Comparison of ENCODE assay signal across 8 mouse cellular contexts in the genomic region with DNA sequence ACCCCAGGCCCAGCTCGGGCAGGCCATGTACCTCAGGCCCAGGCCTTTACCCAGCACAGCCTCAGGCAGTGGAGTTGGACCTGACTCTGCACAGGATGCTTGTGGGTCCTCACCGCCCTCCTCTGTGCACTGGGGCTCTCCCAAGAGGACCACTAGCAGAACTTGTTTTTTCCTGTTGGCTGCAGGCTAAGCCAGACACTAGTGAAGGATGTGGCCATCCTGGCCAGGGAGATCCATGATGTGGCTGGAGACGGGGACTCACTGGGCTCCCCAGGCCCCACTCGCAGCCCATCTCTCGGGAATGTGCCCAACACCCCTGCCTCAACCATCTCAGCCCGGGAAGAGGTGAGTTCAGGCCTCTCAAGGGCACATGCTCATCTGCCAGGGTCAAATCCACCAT. TPM values are rescaled to one million over a fixed set of nuclear protein-coding genes. Genes with fewer than 3 reads are reported as not detected.
DNase-seq lines count a peak whose midpoint lies in the region; ATAC-seq and TF ChIP-seq lines count a peak whose summit lies in the region.

No protein-coding gene starts in this region.

- H3K4me1 ChIP-seq in lung, embryonic 16.5 days (replicated peaks; ENCODE audit: control insufficient read depth, insufficient read depth, low read length) = peaks cover 5% of the 10 kb centered on the region; the same call in 1 of the 2 replicates
- peaks cover 30% of the 10 kb centered on the region for H3K4me1 ChIP-seq in hindbrain, embryonic 13.5 days (replicated peaks)
- peaks cover 24% of the 10 kb centered on the region for H3K4me1 ChIP-seq in olfactory bulb, adult 2 months (ENCODE audit: control insufficient read depth, insufficient read depth, low read length)

- H3K27ac ChIP-seq in lung, embryonic 16.5 days (ENCODE audit: low read length) = no peak overlapping the region
- peak overlapping the region; percentile 52 for H3K27ac ChIP-seq in hindbrain, embryonic 13.5 days
- peak overlapping the region; percentile 32 for H3K27ac ChIP-seq in olfactory bulb, adult 2 months (ENCODE audit: insufficient read depth, low read depth, low read length)

- H3K36me3 ChIP-seq in lung, embryonic 16.5 days (ENCODE audit: control insufficient read depth, insufficient read depth, low read length) = peaks cover 14% of the 10 kb centered on the region
- peaks cover 73% of the 10 kb centered on the region for H3K36me3 ChIP-seq in hindbrain, embryonic 13.5 days

- H3K4me2 ChIP-seq in lung, embryonic 16.5 days (ENCODE audit: low read depth, low read length) = no peak overlapping the region
- H3K4me2 ChIP-seq in hindbrain, embryonic 13.5 days = no peak overlapping the region

- no peak for TF ChIP-seq CTCF in olfactory bulb, adult 2 months (IDR thresholded peaks at IDR 0.05; ENCODE audit: insufficient read depth, low read depth, low read length)

- H3K9me3 ChIP-seq in lung, embryonic 16.5 days (ENCODE audit: control insufficient read depth, low read length) = no peaks in the 10 kb centered on the region
- no peaks in the 10 kb centered on the region for H3K9me3 ChIP-seq in hindbrain, embryonic 13.5 days

- H3K9ac ChIP-seq in lung, embryonic 16.5 days (ENCODE audit: low read length) = peak overlapping the region; percentile 48; the same call in 1 of the 2 replicates
- H3K9ac ChIP-seq in hindbrain, embryonic 13.5 days = peak overlapping the region; percentile 60

- peak; percentile 9; the same call in 1 of the 2 replicates for ATAC-seq in lung, embryonic 16.5 days (ENCODE audit: low read depth)
- ATAC-seq in hindbrain, embryonic 13.5 days (ENCODE audit: low FRiP score) = no peak

- H3K4me3 ChIP-seq in lung, embryonic 16.5 days (ENCODE audit: low read length) = no peak overlapping the region
- H3K4me3 ChIP-seq in hindbrain, embryonic 13.5 days = no peak overlapping the region
- no peak overlapping the region for H3K4me3 ChIP-seq in olfactory bulb, adult 2 months (ENCODE audit: insufficient read depth, low read depth, low read length)

- no peaks in the 10 kb centered on the region for H3K27me3 ChIP-seq in lung, embryonic 16.5 days (ENCODE audit: control insufficient read depth, insufficient read depth, low read depth, low read length)
- H3K27me3 ChIP-seq in hindbrain, embryonic 13.5 days = no peaks in the 10 kb centered on the region

- TF ChIP-seq POLR2A in olfactory bulb, adult 2 months (IDR thresholded peaks at IDR 0.05; ENCODE audit: insufficient read depth, low read depth, low read length) = no peak

- DNase-seq in adrenal gland, postnatal 14 days = peak; percentile 19
- no peak for DNase-seq in adrenal gland, adult 18-20 months (ENCODE audit: low spot score in 2 of 2)
- no peak for DNase-seq in lung, postnatal 36 days
- no peak for DNase-seq in layer of hippocampus, postnatal 36 days
- no peak for DNase-seq in testis, postnatal 10 days (ENCODE audit: low spot score)

- 62% methylated on average over 6 of the region's 6 CpGs for WGBS in lung, embryonic 16.5 days
- 75% methylated on average over 6 of the region's 6 CpGs for WGBS in hindbrain, embryonic 13.5 days
- WGBS in olfactory bulb, adult 2 months = 65% methylated on average over 6 of the region's 6 CpGs

RNA-seq across cellular contexts. Expression of a gene that starts 17.7 kb away (rescaled TPM):
- total RNA-seq in adrenal gland, postnatal 14 days (2021) = 6.4 and 19.9 TPM in 2 replicates
- 10 to 100 TPM; 11.2 to 18.1 TPM for total RNA-seq in adrenal gland, adult 18-20 months (2021)
- 15.0 and 20.3 TPM in 2 replicates for polyA plus RNA-seq in lung, embryonic 16.5 days (2015; fragmentation: Nextera tagmentation; extraction: Ambion mirVana)
- 6.4 and 7.0 TPM in 2 replicates for polyA plus RNA-seq in hindbrain, embryonic 13.5 days (2015; fragmentation: Nextera tagmentation; extraction: Ambion mirVana)
- not detected in 2 replicates for polyA plus RNA-seq in olfactory bulb, adult 2 months (2012; ENCODE audit: insufficient read depth, insufficient read length, low replicate concordance, missing spikeins)
- 1 to 10 TPM; 8.7 to 9.4 TPM for total RNA-seq in layer of hippocampus, postnatal 36 days (2021)

RNA-seq across cellular contexts. Expression of a gene that starts 22.5 kb away (rescaled TPM):
- total RNA-seq in adrenal gland, postnatal 14 days (2021) = 29.1 and 33.0 TPM in 2 replicates
- total RNA-seq in adrenal gland, adult 18-20 months (2021) = 10 to 100 TPM; 36.4 to 48.5 TPM
- 13.5 and 15.8 TPM in 2 replicates for polyA plus RNA-seq in lung, embryonic 16.5 days (2015; fragmentation: Nextera tagmentation; extraction: Ambion mirVana)
- 24.2 and 24.9 TPM in 2 replicates for polyA plus RNA-seq in hindbrain, embryonic 13.5 days (2015; fragmentation: Nextera tagmentation; extraction: Ambion mirVana)
- polyA plus RNA-seq in olfactory bulb, adult 2 months (2012; ENCODE audit: insufficient read depth, insufficient read length, low replicate concordance, missing spikeins) = not detected in 2 replicates
- 100 to 1,000 TPM; 171 to 189 TPM for total RNA-seq in layer of hippocampus, postnatal 36 days (2021)

RNA-seq across cellular contexts. Expression of a gene that starts 59.7 kb away (rescaled TPM):
- total RNA-seq in adrenal gland, postnatal 14 days (2021) = 7.2 and 9.6 TPM in 2 replicates
- total RNA-seq in adrenal gland, adult 18-20 months (2021) = 1 to 10 TPM; 4.2 to 9.4 TPM
- 0.84 and 1.4 TPM in 2 replicates for polyA plus RNA-seq in lung, embryonic 16.5 days (2015; fragmentation: Nextera tagmentation; extraction: Ambion mirVana)
- polyA plus RNA-seq in hindbrain, embryonic 13.5 days (2015; fragmentation: Nextera tagmentation; extraction: Ambion mirVana) = 0.84 and 0.86 TPM in 2 replicates
- polyA plus RNA-seq in olfactory bulb, adult 2 months (2012; ENCODE audit: insufficient read depth, insufficient read length, low replicate concordance, missing spikeins) = not detected in 2 replicates
- 1 to 10 TPM; 2.8 to 2.9 TPM for total RNA-seq in layer of hippocampus, postnatal 36 days (2021)
